46 mouse cellular contexts compared by ENCODE assay signal in the genomic region with DNA sequence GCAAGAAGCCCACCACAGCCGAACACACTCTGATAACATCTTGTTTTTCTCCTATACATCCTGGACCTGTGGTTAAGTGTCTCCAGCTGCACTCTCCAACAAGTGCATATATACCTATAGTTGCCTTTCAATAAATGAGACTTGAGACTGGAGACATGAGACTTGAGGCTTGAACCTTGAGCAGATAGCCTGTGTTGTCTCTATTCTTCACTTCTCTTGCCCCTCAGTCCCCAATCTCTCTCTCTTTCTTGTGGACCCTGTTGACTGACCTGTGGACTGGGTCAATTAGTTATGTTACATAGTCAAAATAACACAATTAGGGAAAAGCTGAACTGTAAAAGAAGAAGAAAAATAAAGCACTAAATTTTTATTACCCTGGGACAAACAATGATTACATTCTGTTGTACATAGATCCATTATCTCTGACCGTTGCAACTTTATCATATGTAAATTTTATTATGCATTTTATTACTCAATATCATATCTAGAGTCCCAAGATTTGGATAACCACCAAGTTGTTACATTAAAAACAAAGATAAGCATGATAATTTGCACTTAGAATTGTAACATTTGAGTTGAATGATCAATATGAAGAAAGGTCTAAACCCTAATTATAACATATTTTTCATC. TPM values are rescaled to one million over a fixed set of nuclear protein-coding genes. Genes with fewer than 3 reads are reported as not detected.
"Had no signal": no experiment of that assay in that cellular context is flagged by ENCODE, and none has a peak within 500 bp of the region (broad histone marks: within the 10 kb centered on the region; RNA-seq: fewer than 3 reads in every experiment).

No protein-coding gene starts in this region.

- H3K36me3 ChIP-seq: limb, embryonic 10.5 days; limb, embryonic 12.5 days; limb, embryonic 13.5 days; limb, embryonic 15.5 days; liver, embryonic 12.5 days; liver, embryonic 13.5 days; liver, embryonic 15.5 days; lung, embryonic 15.5 days; midbrain, embryonic 10.5 days; midbrain, embryonic 12.5 days; midbrain, embryonic 13.5 days; midbrain, embryonic 15.5 days had no signal

- H3K27ac ChIP-seq: limb, embryonic 10.5 days; limb, embryonic 12.5 days; limb, embryonic 13.5 days; limb, embryonic 15.5 days; liver, embryonic 12.5 days; liver, embryonic 13.5 days; liver, embryonic 14.5 days; liver, embryonic 15.5 days; lung, embryonic 15.5 days; macrophage; midbrain, embryonic 10.5 days; midbrain, embryonic 12.5 days; midbrain, embryonic 13.5 days; midbrain, embryonic 15.5 days had no signal

- H3K4me2 ChIP-seq: limb, embryonic 12.5 days; limb, embryonic 13.5 days; limb, embryonic 15.5 days; liver, embryonic 11.5 days; liver, embryonic 12.5 days; liver, embryonic 13.5 days; liver, embryonic 15.5 days; lung, embryonic 14.5 days; lung, embryonic 15.5 days; midbrain, embryonic 11.5 days; midbrain, embryonic 12.5 days; midbrain, embryonic 13.5 days; midbrain, embryonic 15.5 days had no signal

- H3K4me1 ChIP-seq: limb, embryonic 10.5 days; limb, embryonic 12.5 days; limb, embryonic 13.5 days; limb, embryonic 15.5 days; liver, embryonic 12.5 days; liver, embryonic 13.5 days; liver, embryonic 15.5 days; lung, embryonic 15.5 days; megakaryocyte, embryonic 14.5 days; midbrain, embryonic 10.5 days; midbrain, embryonic 12.5 days; midbrain, embryonic 13.5 days; midbrain, embryonic 15.5 days had no signal

- DNase-seq: left cerebral cortex, postnatal 4 days; liver; liver, embryonic 13.5 days; liver, postnatal 0 days; lung, adult 18-20 months; lung, adult 2 months; lung, embryonic 14.5 days; lung, postnatal 10 days; lung, postnatal 14 days; lung, postnatal 36 days; lung, postnatal 4 days; midbrain, embryonic 14.5 days had no signal

- ATAC-seq: liver, embryonic 12.5 days; liver, postnatal 0 days; lung, postnatal 0 days; midbrain, embryonic 13.5 days; midbrain, embryonic 15.5 days; midbrain, embryonic 16.5 days had no signal

- H3K27me3 ChIP-seq: limb, embryonic 12.5 days; limb, embryonic 13.5 days; limb, embryonic 15.5 days; liver, embryonic 12.5 days; liver, embryonic 13.5 days; liver, embryonic 15.5 days; lung, embryonic 15.5 days; megakaryocyte, embryonic 14.5 days; midbrain, embryonic 12.5 days; midbrain, embryonic 13.5 days; midbrain, embryonic 15.5 days had no signal

- H3K9me3 ChIP-seq: limb, embryonic 10.5 days; limb, embryonic 12.5 days; limb, embryonic 13.5 days; limb, embryonic 15.5 days; liver, embryonic 12.5 days; liver, embryonic 13.5 days; liver, embryonic 15.5 days; lung, embryonic 15.5 days; megakaryocyte, embryonic 14.5 days; midbrain, embryonic 10.5 days; midbrain, embryonic 12.5 days; midbrain, embryonic 13.5 days; midbrain, embryonic 15.5 days had no signal

- H3K4me3 ChIP-seq: limb, embryonic 10.5 days; limb, embryonic 12.5 days; limb, embryonic 13.5 days; limb, embryonic 15.5 days; liver, embryonic 12.5 days; liver, embryonic 13.5 days; liver, embryonic 15.5 days; lung, embryonic 15.5 days; megakaryocyte, embryonic 14.5 days; midbrain, embryonic 10.5 days; midbrain, embryonic 12.5 days; midbrain, embryonic 13.5 days; midbrain, embryonic 15.5 days; myocyte had no signal

- H3K9ac ChIP-seq: limb, embryonic 12.5 days; limb, embryonic 13.5 days; limb, embryonic 15.5 days; liver, embryonic 12.5 days; liver, embryonic 13.5 days; liver, embryonic 14.5 days; liver, embryonic 15.5 days; liver, postnatal 0 days; lung, embryonic 14.5 days; lung, embryonic 15.5 days; midbrain, embryonic 12.5 days; midbrain, embryonic 13.5 days; midbrain, embryonic 15.5 days had no signal

RNA-seq across cellular contexts. Expression of gene Olfr713, which starts 9.1 kb away (rescaled TPM):
- total RNA-seq: left cerebral cortex, adult 8-10 months; left cerebral cortex, postnatal 10 days; left cerebral cortex, postnatal 14 days; left cerebral cortex, postnatal 25 days; left cerebral cortex, postnatal 36 days; left cerebral cortex, postnatal 4 days; liver, adult 2 months; megakaryocyte progenitor cell, adult 5-6 weeks; megakaryocyte, adult 5-6 weeks; megakaryocyte-erythroid progenitor cell, adult 5-6 weeks; midbrain, postnatal 0 days; monocyte, adult 5-6 weeks had no signal
- polyA plus RNA-seq: limb, embryonic 10.5 days; limb, embryonic 11.5 days; limb, embryonic 12.5 days; limb, embryonic 13.5 days; limb, embryonic 14.5 days; limb, embryonic 15.5 days; liver, adult 2 months; liver, embryonic 11.5 days; liver, embryonic 12.5 days; liver, embryonic 13.5 days; liver, embryonic 14.5 days; liver, embryonic 15.5 days; liver, embryonic 16.5 days; liver, postnatal 0 days; lung, adult 2 months; lung, embryonic 14.5 days; lung, embryonic 15.5 days; lung, embryonic 16.5 days; lung, postnatal 0 days; macrophage; midbrain, embryonic 10.5 days; midbrain, embryonic 11.5 days; midbrain, embryonic 12.5 days; midbrain, embryonic 13.5 days; midbrain, embryonic 14.5 days; midbrain, embryonic 15.5 days; midbrain, embryonic 16.5 days; midbrain, postnatal 0 days; myocyte had no signal

RNA-seq across cellular contexts. Expression of gene Olfr714, which starts 30.7 kb away (rescaled TPM):
- total RNA-seq: left cerebral cortex, adult 8-10 months; left cerebral cortex, postnatal 10 days; left cerebral cortex, postnatal 14 days; left cerebral cortex, postnatal 25 days; left cerebral cortex, postnatal 36 days; left cerebral cortex, postnatal 4 days; liver, adult 2 months; megakaryocyte progenitor cell, adult 5-6 weeks; megakaryocyte, adult 5-6 weeks; megakaryocyte-erythroid progenitor cell, adult 5-6 weeks; midbrain, postnatal 0 days; monocyte, adult 5-6 weeks had no signal
- polyA plus RNA-seq: limb, embryonic 10.5 days; limb, embryonic 11.5 days; limb, embryonic 12.5 days; limb, embryonic 13.5 days; limb, embryonic 14.5 days; limb, embryonic 15.5 days; liver, adult 2 months; liver, embryonic 11.5 days; liver, embryonic 12.5 days; liver, embryonic 13.5 days; liver, embryonic 14.5 days; liver, embryonic 15.5 days; liver, embryonic 16.5 days; liver, postnatal 0 days; lung, adult 2 months; lung, embryonic 14.5 days; lung, embryonic 15.5 days; lung, embryonic 16.5 days; lung, postnatal 0 days; macrophage; midbrain, embryonic 10.5 days; midbrain, embryonic 11.5 days; midbrain, embryonic 12.5 days; midbrain, embryonic 13.5 days; midbrain, embryonic 14.5 days; midbrain, embryonic 15.5 days; midbrain, embryonic 16.5 days; midbrain, postnatal 0 days; myocyte had no signal

RNA-seq across cellular contexts. Expression of gene Olfr2, which starts 34.2 kb away (rescaled TPM):
- total RNA-seq: left cerebral cortex, postnatal 10 days; left cerebral cortex, postnatal 14 days; left cerebral cortex, postnatal 25 days; left cerebral cortex, postnatal 36 days; left cerebral cortex, postnatal 4 days; liver, adult 2 months; megakaryocyte progenitor cell, adult 5-6 weeks; megakaryocyte-erythroid progenitor cell, adult 5-6 weeks; midbrain, postnatal 0 days; monocyte, adult 5-6 weeks had no signal
- polyA plus RNA-seq: limb, embryonic 10.5 days; limb, embryonic 11.5 days; limb, embryonic 12.5 days; limb, embryonic 13.5 days; limb, embryonic 14.5 days; limb, embryonic 15.5 days; liver, adult 2 months; liver, embryonic 11.5 days; liver, embryonic 12.5 days; liver, embryonic 13.5 days; liver, embryonic 14.5 days; liver, embryonic 15.5 days; liver, embryonic 16.5 days; liver, postnatal 0 days; lung, adult 2 months; lung, embryonic 14.5 days; lung, embryonic 15.5 days; lung, embryonic 16.5 days; lung, postnatal 0 days; macrophage; midbrain, embryonic 10.5 days; midbrain, embryonic 11.5 days; midbrain, embryonic 12.5 days; midbrain, embryonic 13.5 days; midbrain, embryonic 14.5 days; midbrain, embryonic 15.5 days; midbrain, embryonic 16.5 days; midbrain, postnatal 0 days; myocyte had no signal

RNA-seq across cellular contexts. Expression of gene Olfr17, which starts 53.0 kb away (rescaled TPM):
- total RNA-seq: left cerebral cortex, adult 8-10 months; left cerebral cortex, postnatal 10 days; left cerebral cortex, postnatal 14 days; left cerebral cortex, postnatal 25 days; left cerebral cortex, postnatal 36 days; left cerebral cortex, postnatal 4 days; liver, adult 2 months; megakaryocyte progenitor cell, adult 5-6 weeks; megakaryocyte, adult 5-6 weeks; megakaryocyte-erythroid progenitor cell, adult 5-6 weeks; midbrain, postnatal 0 days; monocyte, adult 5-6 weeks had no signal
- polyA plus RNA-seq: limb, embryonic 10.5 days; limb, embryonic 11.5 days; limb, embryonic 12.5 days; limb, embryonic 13.5 days; limb, embryonic 14.5 days; limb, embryonic 15.5 days; liver, adult 2 months; liver, embryonic 11.5 days; liver, embryonic 12.5 days; liver, embryonic 13.5 days; liver, embryonic 14.5 days; liver, embryonic 15.5 days; liver, embryonic 16.5 days; liver, postnatal 0 days; lung, adult 2 months; lung, embryonic 14.5 days; lung, embryonic 15.5 days; lung, embryonic 16.5 days; lung, postnatal 0 days; macrophage; midbrain, embryonic 10.5 days; midbrain, embryonic 11.5 days; midbrain, embryonic 12.5 days; midbrain, embryonic 13.5 days; midbrain, embryonic 14.5 days; midbrain, embryonic 15.5 days; midbrain, embryonic 16.5 days; midbrain, postnatal 0 days; myocyte had no signal
